Mouse (Mus musculus): ENCODE measurements around the gene Il1r2.

GRCm38 (mm10) chr1:40167585-40167984, 93.7 kb downstream of the Il1r2 start:
- TF ChIP-seq CTCF (IDR thresholded peaks at IDR 0.05; ENCODE audit: extremely low read depth, insufficient read length, insufficient replicate concordance, low read depth, low read length) (no peak), POLR2A (IDR thresholded peaks at IDR 0.05; ENCODE audit: low read depth, low read length) (no peak)
